Mouse (Mus musculus) limb, embryonic 14.5 days (tissue): ENCODE results near the gene Celsr1. TPM values are rescaled to one million over a fixed set of nuclear protein-coding genes. Genes with fewer than 3 reads are reported as not detected.

Experiments
- ATAC-seq: fragments of 200-750 bp; cut with Nextera tagmentation; 2 replicates; pipeline ENCODE4 v1.8.0; 2017; ENCODE audit warnings: low read depth, moderate number of reproducible peaks, moderate TSS enrichment; ENCODE audit not compliant: low FRiP score
- DNase-seq: peaks from one replicate; pipeline ENCODE4 v3.0.0-alpha.2; 2015; ENCODE audit warnings: low spot score
- H3K27ac ChIP-seq: fragments of 300-500 bp; sonication (generic); replicated peaks from 2 replicates; pipeline ENCODE4 v1.5.1; 2014; ENCODE audit warnings: low read depth, mild to moderate bottlenecking, low read length, moderate library complexity, mixed read lengths
- H3K27me3 ChIP-seq: fragments of 300-500 bp; sonication (generic); 2 replicates; pipeline ENCODE4 v1.6.1; 2014; ENCODE audit warnings: low read length, mixed read lengths; ENCODE audit not compliant: control insufficient read depth, insufficient read depth
- H3K36me3 ChIP-seq: fragments of 300-500 bp; sonication (generic); 2 replicates; pipeline ENCODE4 v1.6.1; 2014; ENCODE audit warnings: mild to moderate bottlenecking, low read length, moderate library complexity, mixed read lengths; ENCODE audit not compliant: control insufficient read depth, insufficient read depth
- H3K4me1 ChIP-seq: fragments of 300-500 bp; sonication (generic); 2 replicates; pipeline ENCODE4 v1.6.1; 2014; ENCODE audit warnings: antibody characterized with exemption, low read length, mixed read lengths; ENCODE audit not compliant: control insufficient read depth, insufficient read depth
- H3K4me2 ChIP-seq: fragments of 300-500 bp; sonication (generic); replicated peaks from 2 replicates; pipeline ENCODE4 v1.6.1; 2014; ENCODE audit warnings: low read depth, mild to moderate bottlenecking, low read length, moderate library complexity; ENCODE audit not compliant: severe bottlenecking
- H3K4me3 ChIP-seq: fragments of 300-500 bp; sonication (generic); replicated peaks from 2 replicates; pipeline ENCODE4 v1.5.1; 2014; ENCODE audit warnings: low read length
- H3K9ac ChIP-seq: fragments of 300-500 bp; sonication (generic); 2 replicates; pipeline ENCODE4 v1.6.1; 2014; ENCODE audit warnings: mild to moderate bottlenecking, low read depth, low read length, moderate library complexity; ENCODE audit not compliant: severe bottlenecking
- H3K9me3 ChIP-seq: fragments of 300-500 bp; sonication (generic); 2 replicates; pipeline ENCODE4 v1.6.1; 2016; ENCODE audit warnings: low read length; ENCODE audit not compliant: control insufficient read depth
- POLR2A ChIP-seq: fragments of 200-500 bp; IDR thresholded peaks from 2 replicates; pipeline ENCODE4 v1.8.0; 2012; ENCODE audit warnings: inconsistent platforms, mild to moderate bottlenecking, moderate library complexity, borderline replicate concordance; ENCODE audit not compliant: insufficient read depth, insufficient read length; ENCODE audit errors: extremely low read depth
- WGBS: fragments of 180-500 bp; shearing (Covaris S2); extraction: QIAGEN DNeasy Blood & Tissue Kit; methylation state at CpG from one replicate; pipeline ENCODE4 v1.1.7; 2014; 5-methylcytosine and 5-hydroxymethylcytosine counted together
- polyA plus RNA-seq, 2 experiments: library from polyadenylated mRNA; depleted of rRNA in 1 of 2; stranded (reverse) in 1 of 2; unstranded in 1 of 2; fragments of >200 nt; fragmentation: Nextera tagmentation in 1 of 2; extraction: Ambion mirVana in 1 of 2; gene quantifications; 2 replicates each; pipeline versions ENCODE4 v1.2.1 to v1.2.3; 2012 to 2014

The Celsr1 gene
- polyA plus RNA-seq, 2 experiments = 6.5 to 11.8 TPM

DNA sequence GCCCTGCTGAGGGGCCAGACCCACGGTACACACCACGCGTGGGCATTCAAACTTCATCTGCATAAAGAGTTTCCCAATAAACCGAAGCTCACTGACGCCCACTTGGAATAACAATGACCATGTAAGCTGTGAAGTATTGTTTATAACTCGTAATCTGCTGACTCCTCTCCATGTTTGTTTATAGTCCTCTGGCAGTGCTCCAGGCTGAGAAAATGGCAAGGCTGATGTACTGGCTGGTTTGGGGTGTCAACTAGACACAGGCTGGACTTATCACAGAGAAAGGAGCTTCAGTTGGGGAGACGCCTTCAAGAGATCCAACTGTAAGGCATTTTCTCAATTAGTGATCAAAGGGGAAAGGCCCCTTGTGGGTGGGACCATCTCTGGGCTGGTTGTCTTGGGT, 18.6 kb downstream of the Celsr1 start:
- no peaks in the 10 kb centered on the region for H3K4me1 ChIP-seq
- no peak for DNase-seq
- ATAC-seq = no peak
- no peak overlapping the region for H3K9ac ChIP-seq
- H3K9me3 ChIP-seq = no peaks in the 10 kb centered on the region; the same call in 1 of the 2 replicates
- no peaks in the 10 kb centered on the region for H3K36me3 ChIP-seq
- H3K4me3 ChIP-seq = no peak overlapping the region
- no peak for TF ChIP-seq POLR2A
- WGBS = 86% methylated on average over 7 of the region's 7 CpGs
- H3K27ac ChIP-seq = no peak overlapping the region
- no peaks in the 10 kb centered on the region for H3K27me3 ChIP-seq
- no peak overlapping the region for H3K4me2 ChIP-seq

DNA sequence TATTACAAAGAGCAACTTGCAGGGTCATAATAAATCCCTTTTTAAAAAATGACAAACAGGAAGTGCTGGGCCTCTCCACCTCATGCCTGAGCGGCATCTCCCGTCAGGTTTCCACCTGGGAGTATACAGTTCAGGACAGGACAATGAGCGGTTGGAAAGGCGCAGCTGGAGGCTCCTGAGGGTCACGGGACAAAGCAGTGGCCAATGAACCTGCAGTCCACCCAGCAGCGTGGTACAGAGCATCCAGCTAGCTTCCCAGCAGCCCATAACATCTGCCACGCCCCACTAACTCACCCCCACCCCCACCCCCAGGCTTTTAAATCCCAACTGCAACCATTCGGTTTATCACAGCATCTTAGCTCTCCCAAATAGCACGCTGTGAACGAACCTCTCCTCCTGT, 19.9 kb downstream of the Celsr1 start:
- no peaks in the 10 kb centered on the region for H3K36me3 ChIP-seq
- no peaks in the 10 kb centered on the region for H3K9me3 ChIP-seq
- no peak overlapping the region for H3K4me2 ChIP-seq
- no peak overlapping the region for H3K9ac ChIP-seq
- 53% methylated on average over 10 of the region's 10 CpGs for WGBS
- ATAC-seq = no peak
- no peak for TF ChIP-seq POLR2A
- H3K27ac ChIP-seq = no peak overlapping the region
- DNase-seq = no peak
- no peaks in the 10 kb centered on the region for H3K4me1 ChIP-seq
- H3K4me3 ChIP-seq = no peak overlapping the region
- H3K27me3 ChIP-seq = no peaks in the 10 kb centered on the region

- TF ChIP-seq POLR2A = no peak
- H3K4me3 ChIP-seq = no peak overlapping the region
- WGBS = 37% methylated on average over 2 of the region's 2 CpGs
- H3K27ac ChIP-seq = no peak overlapping the region
- DNase-seq (no peak), ATAC-seq (no peak)
- H3K27me3 ChIP-seq = no peaks in the 10 kb centered on the region
- H3K36me3 ChIP-seq = no peaks in the 10 kb centered on the region
- no peak overlapping the region for H3K9ac ChIP-seq
- H3K4me1 ChIP-seq = no peaks in the 10 kb centered on the region
- H3K9me3 ChIP-seq = no peaks in the 10 kb centered on the region
- H3K4me2 ChIP-seq = no peak overlapping the region
Observed at GRCm38 (mm10) chr15:86013130-86013529, 20.4 kb downstream of the Celsr1 start.

GRCm38 (mm10) chr15:86007690-86008121, 25.9 kb downstream of the Celsr1 start:
- no peak for TF ChIP-seq POLR2A

GRCm38 (mm10) chr15:86005691-86006525, 27.7 kb downstream of the Celsr1 start:
- H3K4me1 ChIP-seq = peaks cover 7% of the 10 kb centered on the region; the same call in 1 of the 2 replicates
- no peaks in the 10 kb centered on the region for H3K27me3 ChIP-seq
- H3K27ac ChIP-seq = no peak overlapping the region
- no peak for TF ChIP-seq POLR2A
- H3K9me3 ChIP-seq = no peaks in the 10 kb centered on the region
- no peaks in the 10 kb centered on the region for H3K36me3 ChIP-seq
- DNase-seq (no peak), ATAC-seq (no peak)
- WGBS = 31% methylated on average over 11 of the region's 11 CpGs
- H3K4me2 ChIP-seq = no peak overlapping the region
- no peak overlapping the region for H3K9ac ChIP-seq
- H3K4me3 ChIP-seq = no peak overlapping the region

More at GRCm38 (mm10) chr15:86007690-86008121, 25.9 kb downstream of the Celsr1 start:
- peak overlapping the region; percentile 17; the same call in 1 of the 2 replicates for H3K9ac ChIP-seq
- DNase-seq = peak; percentile 65
- 7% methylated on average over 6 of the region's 6 CpGs for WGBS
- H3K27me3 ChIP-seq = no peaks in the 10 kb centered on the region
- no peaks in the 10 kb centered on the region for H3K9me3 ChIP-seq
- H3K4me1 ChIP-seq = peaks cover 7% of the 10 kb centered on the region; the same call in 1 of the 2 replicates
- peak; percentile 70; the same call in 1 of the 2 replicates for ATAC-seq
- H3K36me3 ChIP-seq = no peaks in the 10 kb centered on the region
- H3K4me3 ChIP-seq = no peak overlapping the region
- H3K27ac ChIP-seq = peak overlapping the region; percentile 19; the same call in 1 of the 2 replicates
- 0 out of 2 replicates have a peak overlapping the region, but pooled peaks have one; percentile 21 for H3K4me2 ChIP-seq
